Mouse (Mus musculus) Patski (cell line): ENCODE results near the gene Abcc12. TPM values are rescaled to one million over a fixed set of nuclear protein-coding genes. Genes with fewer than 3 reads are reported as not detected.

Experiments used
- ATAC-seq: fragments of 100-300 bp; one replicate; pipeline ENCODE4 v1.8.0; 2021
- CTCF ChIA-PET: fragments of 350-600 bp; sonication (Branson Sonifier 250); formaldehyde crosslinking; loops from one replicate; lab custom pipeline; 2022; ENCODE audit warnings: inconsistent platforms; lab: Charles Lee
- POLR2A ChIA-PET: fragments of 350-600 bp; sonication (Branson Sonifier 250); formaldehyde crosslinking; loops from one replicate; lab custom pipeline; 2022; ENCODE audit warnings: antibody characterized with exemption, inconsistent platforms; lab: Charles Lee
- DNase-seq: peaks from one replicate; pipeline ENCODE4 v3.0.0-alpha.2; 2011; ENCODE audit warnings: low read depth, low spot score
- H3K27me3 ChIP-seq: fragments of 371-371 bp; one replicate; pipeline ENCODE4 v1.5.1; 2021
- CTCF ChIP-seq: fragments of 100-300 bp; IDR thresholded peaks from one replicate; pipeline ENCODE4 v1.5.1; 2021
- in situ Hi-C: fragments of 300-500 bp; cut with MboI; formaldehyde crosslinking; loops from 3 replicates; pipeline ENCODE4 v1.11.1; 2018; ENCODE audit warnings: low pct_unique_long_range_greater_than_20kb, mixed read lengths
- polyA plus RNA-seq: library from polyadenylated mRNA; unstranded; gene quantifications from one replicate; pipeline ENCODE4 v1.2.3, GENCODE M21; 2021

Abcc12 gene
- polyA plus RNA-seq, 1 experiment from 2014 or later, result 0.03 TPM

GRCm38 (mm10) chr8:86438983-86439299 lies 141.5 kb downstream of the Abcc12 start:
- TF ChIP-seq CTCF, result no peak
- in situ Hi-C loops, result no loop called here
- ATAC-seq, result no peak
- ChIA-PET POLR2A (no interaction called here), CTCF (no interaction called here)
- H3K27me3 ChIP-seq, result no peaks in the 10 kb centered on the region
- no peak for DNase-seq

DNA sequence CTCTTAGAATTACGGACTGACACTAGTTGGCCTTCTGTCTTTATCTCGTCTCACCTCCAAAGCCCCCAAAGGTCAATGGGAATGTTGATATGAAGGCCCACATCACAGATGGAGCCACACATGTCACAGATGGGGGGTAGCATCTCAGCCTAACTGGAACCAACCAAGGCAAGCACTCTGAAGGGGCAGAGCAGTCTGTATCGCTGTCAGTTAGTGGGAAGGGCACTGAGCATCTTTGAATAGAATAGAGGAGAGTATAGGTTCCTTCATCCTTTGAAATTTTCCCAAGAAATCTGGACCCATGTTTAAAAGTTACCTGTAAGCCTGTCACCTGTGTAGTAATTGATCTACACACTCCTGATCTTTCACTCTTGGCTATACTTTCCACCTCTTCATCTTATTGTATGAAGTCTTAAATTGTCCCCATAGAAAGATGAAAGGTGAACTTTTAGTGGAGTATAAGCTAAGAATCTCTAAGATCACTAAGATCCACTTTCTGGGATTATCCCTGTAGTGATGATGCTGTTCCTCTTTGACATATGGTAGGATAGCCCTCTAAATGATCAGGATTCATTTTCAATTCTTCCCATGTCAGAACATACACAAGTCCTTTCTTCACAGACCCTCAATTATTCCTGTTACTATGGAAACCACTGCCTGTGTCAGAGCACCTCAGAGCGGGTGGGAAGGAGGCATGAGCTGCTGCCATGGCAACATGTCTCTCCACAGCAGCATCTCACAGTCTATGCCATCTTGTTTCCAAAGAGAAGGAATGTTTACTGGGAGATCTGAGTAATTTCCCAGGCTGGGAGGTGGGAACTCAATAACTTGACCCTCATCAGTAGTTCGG lies 142.1 kb downstream of the Abcc12 start:
- CTCF ChIA-PET, result interaction anchor here (1.0 to 1.3 kb wide), 2 partner anchors 9 to 54 kb away, joined by 3 read pairs; no protein-coding TSS in a partner anchor

GRCm38 (mm10) chr8:86437418-86437817 lies 143.1 kb downstream of the Abcc12 start:
- DNase-seq (no peak), ATAC-seq (peak; percentile 57)
- CTCF ChIA-PET, result interaction anchor here (1.0 to 1.9 kb wide), 3 partner anchors 8 to 53 kb away, joined by 3 to 5 read pairs (median 3); no protein-coding TSS in a partner anchor
- POLR2A ChIA-PET, result interaction anchor here (0.6 kb wide), 1 partner anchor 577 kb away, joined by 5 read pairs; no protein-coding TSS in a partner anchor
- TF ChIP-seq CTCF, result no peak
- H3K27me3 ChIP-seq, result no peaks in the 10 kb centered on the region
- in situ Hi-C loops, result no loop called here

More for the DNA sequence above, 142.1 kb downstream of the Abcc12 start:
- DNase-seq (no peak), ATAC-seq (no peak)
- TF ChIP-seq CTCF, result no peak
- H3K27me3 ChIP-seq, result no peaks in the 10 kb centered on the region
- in situ Hi-C loops, result no loop called here
- POLR2A ChIA-PET, result no interaction called here

Other genes starting within 250 kb of the Abcc12 start
- gene Lonp2, start 43.4 kb upstream of the Abcc12 start, polyA plus RNA-seq, result 106 TPM
- 2.4 TPM for gene Gm10638, start 165.0 kb upstream of the Abcc12 start, polyA plus RNA-seq
- 28.8 TPM for gene Siah1a, start 165.2 kb upstream of the Abcc12 start, polyA plus RNA-seq